Mouse (Mus musculus): ENCODE results near the gene Gemin5.

DNA sequence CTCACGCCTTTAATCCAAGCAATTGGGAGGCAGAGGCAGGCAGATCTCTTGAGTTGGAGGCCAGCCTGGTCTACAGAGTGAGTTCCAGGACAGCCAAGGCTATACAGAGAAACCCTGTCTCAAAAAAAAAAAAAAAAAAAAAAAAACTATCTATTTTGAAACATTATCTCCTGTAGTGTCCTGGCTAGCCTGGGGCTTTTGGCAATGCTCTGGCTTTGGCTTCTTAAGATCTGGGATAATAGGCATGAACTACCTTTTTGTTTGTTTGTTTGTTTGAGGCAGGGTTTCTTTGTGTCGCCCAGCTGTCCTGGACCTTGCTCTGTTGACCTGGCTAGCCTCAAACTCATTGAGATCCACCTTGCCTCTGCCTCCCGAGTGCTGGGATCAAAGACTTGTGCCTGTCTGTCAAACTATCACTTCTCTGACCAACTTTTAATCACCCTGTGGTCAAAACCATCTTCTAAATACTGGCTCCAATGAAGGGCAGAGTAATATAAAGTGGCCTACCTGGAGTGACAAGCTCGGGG, 67.1 kb downstream of the Gemin5 start:
- TF ChIP-seq CTCF (IDR thresholded peaks at IDR 0.05; ENCODE audit: low read depth) (no peak), EP300 (IDR thresholded peaks at IDR 0.05; ENCODE audit: low read depth) (no peak)
